Mouse (Mus musculus) kidney, postnatal 10 days (tissue): ENCODE measurements at regions not wholly inside any gene's neighbourhood (a gene's known extent, or its start where the extent isn't known, plus 50 kb on each side); places are given as distances from the start of the nearest gene placed in this dataset.

Experiments
- DNase-seq: peaks from one replicate; pipeline ENCODE4 v3.0.0; 2021; ENCODE audit warnings: mixed read lengths

DNA sequence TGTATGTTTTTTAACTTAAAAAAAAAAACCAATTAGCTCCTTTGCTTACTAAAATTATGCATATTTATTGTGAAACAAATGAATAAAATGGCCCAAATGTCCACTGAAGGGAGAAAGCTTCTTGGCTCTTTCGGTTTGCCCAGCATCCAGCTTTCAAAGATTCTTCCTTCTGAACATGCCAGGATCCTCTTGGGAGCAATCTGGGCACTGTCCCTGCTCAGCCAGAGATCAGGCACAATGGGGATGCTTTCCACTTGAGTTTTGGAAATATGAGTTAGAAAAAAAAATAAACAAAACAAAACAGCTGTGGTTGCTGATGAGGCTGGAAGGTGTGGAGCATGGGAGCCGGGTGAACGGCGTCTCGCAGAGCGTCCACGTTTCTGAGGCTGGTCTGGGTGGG, 180.3 kb upstream of the Foxn2 start:
- DNase-seq, result no peak

DNA sequence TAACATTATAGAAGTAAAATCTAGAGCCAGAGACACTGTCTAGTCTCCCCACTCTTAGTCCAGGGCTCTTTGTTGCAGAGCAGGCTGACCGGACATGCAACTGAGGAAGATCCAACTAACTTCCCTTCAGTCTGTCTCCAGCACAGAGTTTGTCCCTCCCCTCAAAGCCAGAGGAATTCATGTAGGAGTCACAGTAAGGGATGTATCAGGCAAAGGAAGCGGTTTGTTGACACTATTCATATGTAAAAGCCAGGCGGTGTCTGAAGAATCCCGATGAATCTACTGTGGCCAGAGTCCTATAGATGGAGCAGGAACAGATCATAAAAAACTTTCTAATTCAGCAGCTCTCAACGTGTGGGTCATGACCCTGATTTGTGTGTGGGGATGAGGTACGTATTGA, 179.7 kb upstream of the Foxn2 start:
- no peak for DNase-seq

DNA sequence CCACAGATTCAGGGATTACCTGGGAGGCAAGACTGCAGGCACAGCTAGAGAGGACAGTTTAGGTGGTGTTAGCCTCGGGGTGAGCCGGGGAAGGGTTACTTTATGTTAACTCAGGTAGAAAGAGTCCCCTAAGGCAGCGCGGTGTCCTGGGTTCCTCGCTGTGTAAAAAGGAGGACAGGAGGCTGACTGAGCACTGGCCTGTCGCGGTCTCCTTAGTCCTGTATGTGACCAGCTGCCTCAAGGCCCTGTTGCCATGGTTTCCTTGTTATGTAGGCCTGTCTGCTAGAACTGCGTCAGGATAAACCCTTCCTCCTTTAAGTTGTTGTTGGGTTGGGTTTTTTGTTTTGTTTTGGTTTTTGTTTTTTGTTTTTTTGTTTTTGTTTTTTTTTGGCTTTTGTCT, 179.0 kb upstream of the Foxn2 start:
- DNase-seq, result no peak

DNA sequence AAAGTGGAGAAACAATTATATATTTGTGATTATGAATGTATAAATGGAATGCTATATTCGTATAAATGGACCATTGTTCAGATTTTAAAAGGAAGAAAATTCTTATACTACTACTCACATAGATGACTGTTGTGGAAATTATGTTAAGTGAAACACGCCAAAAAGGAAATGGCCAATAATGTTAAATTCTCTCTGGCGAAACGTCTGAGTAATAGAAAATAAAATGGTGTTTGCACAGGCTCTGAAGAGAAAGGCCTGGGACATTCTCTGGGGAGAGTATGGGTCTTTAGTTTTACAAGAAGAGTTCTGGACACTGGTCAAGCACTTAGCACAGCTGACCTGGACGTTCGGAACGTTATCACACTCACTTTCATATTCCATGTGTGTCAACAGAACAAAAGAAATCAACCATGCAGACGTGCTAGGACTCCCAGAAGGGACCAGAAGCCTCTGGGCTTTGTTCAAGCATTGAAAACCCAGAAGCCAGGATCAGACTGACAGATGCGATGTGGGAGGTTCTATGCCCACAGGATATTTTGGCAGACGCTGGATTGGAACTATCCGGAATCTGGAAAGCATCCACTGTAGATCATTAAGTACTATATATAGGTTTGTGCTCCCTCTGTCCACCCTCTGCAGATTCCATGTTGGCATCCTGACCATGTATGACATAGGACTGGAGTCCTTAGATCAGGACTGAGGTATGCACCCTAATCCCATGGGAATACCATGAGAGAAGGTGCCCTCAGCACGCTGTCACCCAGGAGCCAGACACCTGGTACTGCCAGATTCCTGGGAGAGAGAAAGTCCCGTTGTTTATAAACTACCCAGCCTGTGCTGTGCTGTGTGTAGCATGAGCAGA, 178.0 kb upstream of the Foxn2 start:
- DNase-seq, result no peak

DNA sequence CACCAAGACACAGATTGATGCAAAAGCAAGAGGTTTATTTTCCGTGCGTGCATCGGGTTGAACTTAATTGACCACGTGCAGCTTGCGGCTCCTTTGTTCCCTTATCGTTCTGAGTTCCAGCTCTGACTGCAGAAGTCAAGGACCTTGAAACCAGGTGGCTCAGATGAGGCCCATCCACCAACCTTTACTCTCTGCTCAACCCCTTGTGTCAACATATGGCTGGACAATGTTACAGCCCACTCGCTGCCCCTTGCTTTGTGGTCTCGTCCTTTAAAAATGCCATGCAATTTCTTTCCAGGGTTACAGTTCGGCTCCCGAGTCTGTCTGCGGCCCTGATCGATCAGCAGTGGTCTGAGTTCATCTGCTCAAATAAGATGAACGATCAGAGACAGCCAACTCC, 175.2 kb upstream of the Foxn2 start:
- no peak for DNase-seq

DNA sequence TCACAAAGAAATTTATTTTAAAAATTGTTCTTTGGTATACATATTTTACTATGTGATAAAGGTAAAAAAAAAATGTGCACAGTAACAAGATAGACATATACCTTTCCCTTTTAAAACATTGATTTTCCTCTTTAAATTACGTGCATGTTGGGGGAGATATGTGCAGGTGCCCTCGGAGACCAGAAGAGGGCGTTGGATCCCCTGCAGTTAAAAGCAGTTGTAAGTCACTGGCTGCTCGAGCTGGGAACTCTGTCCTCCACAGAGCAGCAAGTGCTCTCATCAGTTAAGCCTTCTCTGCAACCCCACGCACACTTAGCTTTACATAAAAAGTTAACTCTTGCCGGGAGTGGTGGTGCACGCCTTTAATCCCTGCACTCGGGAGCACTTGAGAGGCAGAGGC, 172.3 kb upstream of the Foxn2 start:
- no peak for DNase-seq

DNA sequence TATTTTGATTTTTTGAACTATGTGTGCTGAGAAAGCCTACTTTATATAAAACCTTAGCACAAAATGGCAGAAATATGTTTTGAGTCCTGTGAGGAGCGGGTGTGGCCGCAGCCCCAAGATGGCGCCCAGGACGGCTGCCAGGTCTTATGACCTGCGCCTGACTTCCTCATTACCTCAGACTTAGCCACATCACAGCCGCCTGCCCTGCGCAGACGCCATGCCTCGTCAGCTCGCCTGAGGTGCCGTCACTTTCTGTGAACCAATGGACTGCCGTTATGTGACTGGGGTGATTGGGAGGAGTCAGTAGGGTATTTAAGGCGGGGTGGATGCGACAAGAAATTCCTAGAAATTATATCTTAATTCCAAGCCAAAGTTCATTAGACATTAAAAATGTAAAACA, 171.7 kb upstream of the Foxn2 start:
- no peak for DNase-seq

DNA sequence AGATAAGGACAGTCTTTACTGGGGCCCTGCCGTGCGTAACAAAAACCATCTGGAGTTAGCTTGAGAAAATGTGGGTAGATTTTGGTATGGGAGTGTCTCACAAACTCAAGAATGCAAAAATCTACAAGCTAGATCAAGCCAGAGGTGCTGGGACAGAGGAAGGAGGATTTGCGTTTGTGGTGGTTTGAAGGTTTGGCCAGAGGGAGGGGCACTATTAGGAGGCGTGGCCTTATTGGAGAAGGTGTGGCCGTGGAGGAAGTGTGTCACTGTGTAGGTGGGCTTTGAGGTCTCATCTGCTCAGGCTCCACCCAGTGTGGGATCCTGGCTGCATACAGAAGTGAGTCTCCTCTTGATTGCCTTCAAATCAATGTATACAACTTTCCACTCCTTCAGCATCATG, 169.6 kb upstream of the Foxn2 start:
- DNase-seq, result no peak

DNA sequence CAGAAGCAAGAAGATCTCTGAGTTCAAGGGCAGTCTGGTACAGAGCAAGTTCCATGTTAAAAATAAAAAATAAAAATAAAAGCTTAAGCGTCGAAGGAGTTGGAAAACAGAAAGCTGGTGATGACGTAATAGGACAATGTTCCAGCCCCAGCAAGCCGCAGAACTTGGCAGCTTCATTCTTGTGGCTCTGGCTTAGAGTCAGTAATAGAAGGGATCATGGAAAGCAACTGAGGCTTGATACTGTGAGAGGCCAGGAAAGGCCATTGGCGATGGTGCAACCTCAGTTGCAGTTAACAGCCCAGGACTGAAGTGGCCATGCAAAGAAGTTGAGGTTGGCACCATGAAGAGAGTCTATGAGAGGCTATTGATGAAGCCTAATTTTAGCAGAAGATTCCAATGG, 168.3 kb upstream of the Foxn2 start:
- DNase-seq, result no peak

DNA sequence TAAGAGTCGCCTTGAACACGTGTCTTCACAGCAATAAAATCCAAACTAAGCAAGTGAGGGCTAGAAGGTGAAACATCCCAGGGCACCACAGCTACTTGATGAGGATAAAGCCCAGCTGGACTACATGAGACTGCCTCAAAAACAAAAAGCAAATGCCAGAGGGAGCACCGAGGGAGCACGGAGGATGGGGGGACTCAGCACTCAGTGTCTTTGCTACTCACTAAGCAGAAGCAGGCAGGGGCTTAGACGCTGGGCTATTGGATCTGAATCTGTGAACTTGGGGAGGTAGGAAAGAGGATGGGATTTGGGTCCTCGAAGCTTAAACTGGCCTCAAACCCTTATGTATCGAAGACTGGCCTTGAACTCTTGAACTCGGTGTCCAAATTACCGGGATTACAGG, 167.0 kb upstream of the Foxn2 start:
- DNase-seq, result no peak

DNA sequence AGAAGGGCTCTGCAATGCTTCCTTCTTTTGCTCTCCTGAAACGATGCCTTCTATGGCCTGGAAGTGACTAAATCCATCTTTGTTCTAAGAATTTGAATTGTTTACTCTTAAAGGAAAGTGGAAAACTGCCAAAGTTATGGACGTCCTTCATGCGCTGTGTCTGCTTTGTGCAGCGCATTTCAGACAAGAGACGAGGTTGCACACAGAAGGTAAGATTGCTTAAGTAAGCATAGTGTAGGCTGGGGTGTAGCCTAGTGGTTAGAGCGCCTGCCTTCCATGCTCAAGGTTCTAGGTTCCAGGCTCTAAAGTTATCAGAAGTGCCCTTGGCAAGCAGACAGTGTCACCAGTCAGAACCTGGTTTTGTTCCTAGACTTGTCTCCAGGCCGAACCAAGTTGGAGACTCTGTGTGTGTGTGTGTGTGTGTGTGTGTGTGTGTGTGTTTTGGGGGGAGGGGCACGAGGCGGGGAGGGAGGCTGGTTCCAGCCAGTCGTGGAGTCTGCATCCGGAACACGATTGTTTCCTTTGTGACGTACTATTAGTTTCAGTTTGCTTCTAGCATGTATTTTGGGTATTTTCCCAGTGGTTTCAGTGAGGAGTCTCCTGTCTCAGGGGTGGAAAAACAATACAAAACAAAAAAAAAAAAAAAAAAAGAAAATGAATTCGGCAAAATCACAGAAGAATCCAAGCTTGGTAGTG, 166.4 kb upstream of the Foxn2 start:
- peak; percentile 79 for DNase-seq

DNA sequence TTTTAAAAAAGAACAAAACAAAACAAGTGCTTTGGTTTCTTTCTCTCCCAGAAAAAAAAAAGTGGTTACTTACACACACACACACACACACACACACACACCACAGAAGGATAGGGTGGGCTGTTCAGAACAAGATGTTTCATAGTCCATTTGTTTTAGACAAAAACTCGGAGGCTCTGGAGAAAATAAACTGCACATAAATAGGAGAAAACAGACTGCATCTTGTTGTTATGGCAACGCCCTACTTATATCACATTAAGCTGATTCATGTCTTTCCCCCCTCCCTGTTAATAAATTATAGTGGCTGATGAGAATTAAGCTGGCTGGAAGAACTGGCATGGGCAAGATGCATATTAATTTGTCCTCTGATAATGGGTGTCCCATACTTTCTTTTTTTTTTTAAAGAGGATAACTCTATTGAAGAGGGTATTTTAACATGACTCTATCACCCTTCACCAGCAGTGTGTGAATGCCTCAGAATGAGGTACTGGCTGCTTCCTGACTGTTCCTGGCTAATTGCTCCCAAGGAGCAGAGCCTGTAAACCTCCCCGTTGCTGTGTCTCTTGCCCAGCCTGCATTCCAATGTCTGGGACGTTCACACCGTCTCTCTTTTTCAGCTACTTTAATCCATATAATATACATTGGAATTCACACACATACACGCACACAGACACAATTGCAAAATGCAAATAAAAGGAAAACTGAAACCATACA, 165.6 kb upstream of the Foxn2 start:
- DNase-seq, result no peak

DNA sequence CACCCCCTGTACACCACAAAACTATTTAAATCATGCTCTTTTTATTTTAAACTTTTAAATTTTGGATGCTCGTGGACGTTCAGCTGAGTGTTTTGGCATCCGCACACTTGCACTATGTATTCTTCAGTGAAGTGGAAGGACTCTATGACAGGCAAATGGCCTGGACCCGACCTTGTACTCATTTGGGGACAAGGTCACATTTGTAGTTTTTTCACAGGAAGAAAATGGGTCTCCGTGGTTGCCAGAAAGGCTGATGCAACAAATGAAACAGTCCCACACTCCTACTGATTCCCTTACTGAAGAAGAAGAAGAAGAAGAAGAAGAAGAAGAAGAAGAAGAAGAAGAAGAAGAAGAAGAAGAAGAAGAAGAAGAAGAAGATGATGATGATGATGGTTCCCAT, 160.9 kb upstream of the Foxn2 start:
- DNase-seq, result no peak

DNA sequence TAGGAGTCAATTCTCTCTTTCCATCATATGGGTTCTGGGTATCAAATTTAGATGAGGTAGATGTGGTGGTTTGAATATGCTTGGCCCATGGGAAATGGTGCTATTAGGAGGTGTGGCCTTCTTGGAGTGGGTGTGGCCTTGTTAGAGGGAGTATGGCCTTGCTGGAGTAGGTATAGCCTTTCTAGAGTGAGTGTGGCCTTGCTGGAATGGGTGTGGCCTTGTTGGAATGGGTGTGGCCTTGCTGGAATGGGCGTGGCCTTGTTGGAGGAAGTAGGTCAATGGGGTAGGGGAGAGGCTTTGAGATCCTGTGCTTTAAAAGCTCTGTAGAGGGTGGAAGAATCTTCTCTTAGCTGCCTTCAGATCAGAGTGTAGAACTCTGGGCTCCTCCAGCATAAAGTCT, 157.8 kb upstream of the Foxn2 start:
- DNase-seq, result no peak

DNA sequence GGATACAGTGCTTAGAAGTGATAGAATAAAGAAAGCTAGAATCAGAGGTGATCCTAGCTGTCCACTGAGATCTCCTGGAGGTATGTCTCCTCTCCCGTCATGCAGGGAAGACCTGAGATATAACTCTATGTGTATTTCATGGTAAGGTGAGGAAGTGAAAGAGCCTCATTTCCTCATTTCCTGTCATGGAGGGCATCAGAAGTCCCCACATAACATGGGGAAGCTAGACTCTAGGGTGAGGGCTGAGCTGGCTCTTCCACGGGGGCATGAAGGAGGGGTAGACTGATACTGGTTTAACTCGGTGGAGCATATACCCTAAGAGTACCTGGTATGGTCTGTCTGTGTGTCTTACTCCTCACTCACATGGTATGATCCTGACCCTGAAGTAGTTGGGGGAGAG, 156.0 kb upstream of the Foxn2 start:
- DNase-seq, result no peak

DNA sequence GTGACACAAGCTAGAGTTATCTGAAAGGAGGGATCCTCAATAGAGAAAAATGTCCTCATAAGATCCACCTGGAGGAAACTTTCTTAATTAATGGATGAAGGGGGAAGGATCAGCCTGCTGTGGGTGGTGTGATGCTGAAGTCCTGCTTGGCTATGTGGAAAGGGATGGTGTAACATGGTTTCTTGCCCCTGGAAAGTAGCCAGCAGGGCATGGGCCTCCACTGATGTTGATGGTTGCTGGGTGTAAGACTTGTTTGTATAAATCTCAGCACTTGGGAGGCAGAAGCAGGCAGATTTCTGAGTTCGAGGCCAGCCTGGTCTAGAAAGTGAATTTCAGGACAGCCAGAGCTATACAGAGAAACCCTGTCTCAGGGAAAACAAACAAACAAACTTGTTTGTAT, 152.7 kb upstream of the Foxn2 start:
- no peak for DNase-seq

DNA sequence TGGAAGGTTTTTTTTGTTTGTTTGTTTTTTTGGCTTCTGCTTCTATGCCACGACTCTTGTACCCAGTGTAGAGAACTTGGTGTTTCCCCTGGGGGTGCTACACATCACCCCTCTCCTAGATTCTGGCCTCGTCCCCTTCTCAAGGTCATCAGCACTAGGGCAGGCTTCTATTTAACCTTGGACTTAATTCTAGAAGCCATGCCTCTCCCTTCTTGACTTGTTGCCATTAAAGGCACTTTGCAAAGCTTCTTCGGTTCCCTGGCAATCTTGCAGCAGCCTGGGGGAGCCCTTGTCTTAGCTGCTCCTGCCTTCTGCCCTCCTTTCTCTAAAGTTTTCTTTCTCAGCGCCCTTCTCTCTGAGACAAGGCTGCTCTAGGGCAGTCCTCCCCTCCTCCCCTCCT, 143.0 kb upstream of the Foxn2 start:
- no peak for DNase-seq

DNA sequence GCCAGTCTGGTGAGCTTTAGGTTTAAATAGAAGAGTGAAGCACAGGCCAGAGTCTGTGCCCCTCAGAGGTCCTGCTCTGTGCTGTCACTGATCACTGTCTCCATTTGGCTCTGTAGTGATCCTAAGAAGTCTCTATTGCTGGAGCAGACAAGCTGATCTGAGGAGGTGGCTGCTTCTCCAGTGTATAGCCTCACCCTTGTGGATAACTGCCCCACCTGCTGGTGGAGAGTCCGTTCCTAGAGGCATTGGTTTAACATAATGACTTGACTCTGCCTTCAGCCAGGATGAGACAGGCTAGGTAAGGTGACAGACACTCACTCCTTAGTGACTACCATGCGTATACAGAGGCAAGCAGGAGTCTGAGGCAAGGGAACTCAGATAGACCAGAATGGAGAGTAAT, 136.5 kb upstream of the Foxn2 start:
- peak; percentile 63 for DNase-seq

DNA sequence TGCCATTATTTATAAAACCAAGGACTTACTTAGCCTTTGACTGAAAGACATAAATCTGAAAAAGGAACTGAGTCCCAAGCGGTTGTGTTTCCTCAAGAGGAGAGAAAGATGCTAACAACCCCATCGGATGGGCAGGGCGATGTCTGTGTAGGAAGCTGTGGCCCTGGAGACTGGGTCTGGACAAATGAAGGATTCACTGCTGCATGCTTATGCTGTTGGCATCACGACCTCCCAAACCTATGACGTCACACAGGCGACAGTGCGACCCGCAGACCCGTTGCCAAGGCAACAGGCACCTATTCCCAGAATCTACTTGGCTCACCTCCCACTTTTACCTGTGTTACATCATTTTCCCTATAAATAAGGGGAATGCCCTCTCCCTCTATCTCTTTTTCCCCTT, 135.3 kb upstream of the Foxn2 start:
- no peak for DNase-seq

DNA sequence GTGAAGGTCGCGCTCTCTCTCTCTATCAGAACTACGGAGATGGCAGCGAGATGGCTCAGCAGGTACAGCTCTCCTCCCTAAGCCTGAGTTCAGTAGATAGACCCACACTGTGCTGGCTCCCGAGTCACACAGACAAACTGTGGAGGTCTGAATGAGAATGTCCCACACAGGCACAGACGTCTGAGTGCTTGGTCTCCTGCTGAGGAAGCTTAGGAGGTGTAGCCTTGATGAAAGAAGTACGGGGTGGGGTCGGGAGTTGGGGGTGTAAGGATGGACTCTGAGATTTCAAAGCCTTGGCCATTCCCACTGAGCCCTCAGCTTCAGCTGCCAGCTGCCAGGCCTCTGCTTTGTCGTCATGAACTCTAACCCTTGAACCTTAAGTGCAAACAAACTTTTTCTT, 134.2 kb upstream of the Foxn2 start:
- no peak for DNase-seq

DNA sequence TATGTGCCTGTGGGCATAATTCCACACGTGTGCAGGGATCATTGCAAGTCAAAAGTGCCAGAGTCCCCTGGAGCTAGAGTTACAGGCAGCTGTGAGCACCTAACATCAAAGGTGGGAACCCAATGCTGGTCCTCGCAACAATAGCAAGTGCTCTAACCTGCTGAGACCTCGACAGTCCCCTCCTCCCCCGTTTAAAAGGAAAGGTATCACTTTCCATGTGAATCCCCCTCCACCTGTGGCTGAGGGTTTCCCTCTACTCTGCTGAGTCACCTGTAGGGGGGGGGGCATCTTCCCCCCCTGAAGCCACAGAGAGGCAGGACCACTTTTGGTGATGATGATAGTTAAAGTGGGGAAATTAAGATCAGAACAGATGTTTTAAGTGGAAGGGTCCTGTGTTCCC, 133.4 kb upstream of the Foxn2 start:
- no peak for DNase-seq

DNA sequence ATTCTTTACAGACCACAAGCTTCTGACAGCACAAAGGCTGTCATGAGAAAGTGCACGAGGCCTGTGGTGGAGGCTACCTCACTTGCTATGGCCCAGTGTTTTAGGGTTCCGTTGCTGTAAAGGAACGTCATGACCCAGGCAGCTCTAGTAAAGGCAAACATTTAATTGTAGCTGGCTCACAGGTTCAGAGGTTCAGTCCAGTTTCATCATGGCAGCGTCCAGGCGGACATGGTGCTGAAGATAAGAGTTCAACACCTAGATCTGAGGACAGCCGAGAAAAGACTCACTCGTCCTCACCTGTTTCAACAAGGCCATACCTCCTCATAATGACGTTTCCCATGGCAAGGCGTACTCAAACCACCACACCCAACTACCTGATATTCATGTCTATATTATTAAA, 132.7 kb upstream of the Foxn2 start:
- DNase-seq, result no peak

DNA sequence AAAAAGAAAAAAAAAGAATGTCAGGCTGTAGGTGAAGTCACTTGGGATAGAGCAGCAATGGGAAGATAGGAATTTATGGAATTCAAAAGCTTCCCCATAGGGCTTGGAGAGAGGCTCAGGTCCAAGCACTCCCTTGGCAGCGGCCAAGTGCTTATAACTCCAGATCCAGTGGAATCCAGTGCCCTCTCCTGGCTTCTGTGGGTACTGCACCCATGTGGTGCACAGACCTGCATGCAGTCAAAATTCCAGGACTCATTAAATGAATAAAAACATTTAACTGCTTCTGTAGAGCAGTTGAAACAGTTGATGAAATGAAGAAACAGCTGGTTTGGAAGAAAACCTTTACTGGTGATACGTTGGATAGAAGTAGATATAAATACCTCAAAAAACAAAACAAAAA, 127.6 kb upstream of the Foxn2 start:
- peak; percentile 26 for DNase-seq
